Mouse (Mus musculus) gastrocnemius, postnatal 25 days (tissue): ENCODE results near the gene Gfod2. TPM values are rescaled to one million over a fixed set of nuclear protein-coding genes. Genes with fewer than 3 reads are reported as not detected.

Experiments
- DNase-seq: peaks from one replicate; pipeline ENCODE4 v3.0.0; 2022
- long read RNA-seq, 2 experiments: library from polyadenylated mRNA; stranded (forward); transcript quantifications; one replicate each; pipeline ENCODE4 v2.0.0; 2021
- total RNA-seq, 2 experiments: library from RNA; stranded (reverse); gene quantifications; 1 replicate in 1 of 2; 2 replicates in 1 of 2; pipeline ENCODE4 v1.2.3; 2021

Gene Gfod2
- 1 to 10 TPM; 5.1 to 6.2 TPM for total RNA-seq
- long read RNA-seq, experiment 1, full-length matches to known transcripts = 4 of 11 reads
- long read RNA-seq, experiment 1, partial matches to known transcripts = 0 of 11 reads
- long read RNA-seq, experiment 1, other reads (novel, unspliced or antisense) = 7 of 11 reads
- long read RNA-seq, experiment 2, full-length matches to known transcripts = 5 of 13 reads
- long read RNA-seq, experiment 2, partial matches to known transcripts = 0 of 13 reads
- long read RNA-seq, experiment 2, other reads (novel, unspliced or antisense) = 8 of 13 reads

GRCm38 (mm10) chr8:105758277-105759108, at the start of gene Gfod2:
Gene Gfod2 (minus strand): TSS chr8:105758664.
- peak; percentile 95 for DNase-seq

GRCm38 (mm10) chr8:105807766-105808165, 49.3 kb upstream of the Gfod2 start:
- DNase-seq = no peak

DNA sequence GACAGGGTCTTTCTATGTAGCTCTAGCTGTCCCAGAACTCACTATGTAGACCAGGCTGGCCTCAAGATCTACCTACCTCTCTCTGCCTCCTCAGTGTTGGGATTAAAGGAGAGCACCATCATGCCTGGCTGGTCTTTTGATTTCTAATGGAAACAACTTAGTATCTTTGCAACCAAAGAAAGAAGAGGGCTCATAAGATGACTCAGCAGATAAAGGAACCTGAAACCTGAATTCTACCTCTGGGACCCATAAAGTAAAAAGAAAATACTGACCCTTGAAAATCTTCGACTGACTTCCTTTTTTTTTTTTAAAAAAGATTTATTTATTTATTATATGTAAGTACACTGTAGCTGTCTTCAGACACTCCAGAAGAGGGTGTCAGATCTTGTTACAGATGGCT, 47.5 kb upstream of the Gfod2 start:
- no peak for DNase-seq

DNA sequence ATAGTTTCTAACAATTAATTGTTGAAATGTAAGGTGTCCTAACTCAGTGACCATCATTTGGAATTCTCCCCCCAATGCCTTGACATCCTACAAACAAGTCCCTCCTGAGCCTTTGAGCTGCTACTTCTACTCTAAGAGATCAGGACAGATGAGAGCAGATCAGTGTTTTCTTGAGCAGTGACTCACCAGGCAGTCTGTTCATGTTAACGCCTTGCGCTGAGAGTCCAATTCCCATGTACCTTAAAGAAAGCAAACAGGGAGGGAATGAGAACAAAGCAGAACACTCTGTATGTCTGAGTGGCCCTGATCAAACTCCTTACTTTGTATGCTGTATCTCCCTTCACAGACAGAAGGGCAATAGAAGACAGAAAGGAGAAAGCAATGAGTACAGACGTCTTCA, 46.9 kb upstream of the Gfod2 start:
- no peak for DNase-seq

DNA sequence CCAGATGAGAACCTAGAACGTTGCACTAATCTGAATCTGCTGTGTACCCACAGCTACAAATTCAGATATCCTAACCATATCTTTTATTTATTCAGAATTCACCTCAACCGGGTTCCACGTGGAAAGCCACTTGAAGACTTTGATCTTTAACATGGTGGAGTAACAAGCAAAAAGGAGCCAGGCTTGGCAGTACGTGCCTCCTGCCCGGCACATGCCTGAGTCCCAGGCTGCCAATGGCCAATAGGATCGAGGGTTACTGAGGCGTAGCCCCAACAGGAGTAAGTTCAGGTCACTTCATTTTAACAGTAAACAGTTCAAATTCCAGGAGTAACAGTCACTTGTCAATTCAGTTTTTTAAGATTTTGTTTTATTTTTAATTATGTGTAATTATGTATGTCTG, 46.3 kb upstream of the Gfod2 start:
- no peak for DNase-seq

- DNase-seq = no peak
Observed at GRCm38 (mm10) chr8:105801153-105801904, 42.9 kb upstream of the Gfod2 start.

DNA sequence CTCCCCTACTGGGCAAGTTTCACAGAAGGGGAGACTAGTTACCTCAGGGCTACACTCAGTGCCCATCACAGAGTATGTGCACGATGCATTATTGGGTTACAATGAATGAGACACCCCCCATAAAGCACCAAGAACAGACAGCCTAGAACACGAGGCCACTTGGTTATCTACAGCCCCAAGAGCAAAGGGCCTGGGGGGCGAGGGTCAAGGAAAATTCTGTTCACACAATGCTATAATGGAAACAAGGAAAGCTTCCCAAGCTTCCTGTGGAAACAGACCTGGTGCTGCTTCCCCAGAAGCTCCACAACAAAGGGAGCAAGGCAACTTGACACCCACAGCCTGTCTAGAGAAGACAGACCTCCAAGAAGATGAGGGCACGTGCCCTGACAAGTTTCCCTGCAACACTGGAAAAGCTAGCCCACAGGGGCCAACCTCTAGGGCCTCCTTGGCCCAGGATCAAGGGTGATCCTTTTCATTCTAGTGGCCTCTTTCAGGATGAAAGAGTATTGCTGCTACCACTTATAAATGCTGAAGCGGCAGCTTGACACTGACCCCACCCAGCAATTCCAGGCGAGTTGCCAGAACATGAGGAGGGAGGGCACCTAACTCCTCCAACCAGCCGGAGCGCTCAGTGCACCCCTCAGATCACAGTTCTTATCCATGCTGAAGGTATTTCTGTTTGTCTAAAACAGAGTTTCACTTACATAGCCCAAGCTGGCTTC, 40.8 kb upstream of the Gfod2 start:
- DNase-seq = peak; percentile 73

DNA sequence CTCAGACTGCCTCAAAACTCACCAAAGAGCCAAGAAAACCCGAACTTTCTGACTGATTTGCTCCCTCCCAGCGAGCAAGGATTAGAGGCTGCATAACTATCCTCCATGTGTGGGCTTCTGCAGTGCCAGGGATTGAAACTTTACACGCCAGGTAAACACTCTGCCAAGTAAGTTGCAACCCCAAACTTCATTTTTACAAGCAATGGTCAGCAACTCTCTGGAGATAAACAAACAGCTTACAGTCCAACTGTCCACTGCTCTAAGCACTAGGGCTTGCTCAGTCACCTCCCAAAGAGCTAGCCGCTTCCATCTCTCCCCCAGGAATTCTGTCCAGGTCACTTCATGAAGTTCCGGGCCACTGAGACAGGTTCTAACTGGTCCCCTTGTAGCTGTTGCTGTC, 39.9 kb upstream of the Gfod2 start:
- no peak for DNase-seq

GRCm38 (mm10) chr8:105795785-105796184, 37.3 kb upstream of the Gfod2 start:
- no peak for DNase-seq

- no peak for DNase-seq
Observed at GRCm38 (mm10) chr8:105794009-105794598, 35.6 kb upstream of the Gfod2 start.

DNA sequence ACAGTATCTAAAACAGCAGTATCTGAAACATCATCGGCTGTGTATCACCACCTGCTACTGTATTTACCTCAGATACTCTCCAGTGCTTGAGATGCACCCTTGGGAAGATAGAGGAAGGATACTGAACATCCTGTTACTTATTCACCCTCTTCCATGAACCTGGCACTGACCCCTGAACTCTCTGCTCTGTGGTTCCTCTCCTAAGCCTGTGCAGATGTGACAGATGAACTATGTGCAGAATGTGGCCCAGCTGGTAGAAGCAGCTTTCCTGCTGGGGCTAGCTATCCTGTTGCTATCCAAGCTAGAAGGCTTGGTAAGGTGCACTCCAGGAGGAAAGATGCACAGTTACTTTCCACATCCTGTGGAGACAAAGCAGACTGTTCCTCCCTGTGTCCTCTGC, 34.9 kb upstream of the Gfod2 start:
- DNase-seq = no peak

DNA sequence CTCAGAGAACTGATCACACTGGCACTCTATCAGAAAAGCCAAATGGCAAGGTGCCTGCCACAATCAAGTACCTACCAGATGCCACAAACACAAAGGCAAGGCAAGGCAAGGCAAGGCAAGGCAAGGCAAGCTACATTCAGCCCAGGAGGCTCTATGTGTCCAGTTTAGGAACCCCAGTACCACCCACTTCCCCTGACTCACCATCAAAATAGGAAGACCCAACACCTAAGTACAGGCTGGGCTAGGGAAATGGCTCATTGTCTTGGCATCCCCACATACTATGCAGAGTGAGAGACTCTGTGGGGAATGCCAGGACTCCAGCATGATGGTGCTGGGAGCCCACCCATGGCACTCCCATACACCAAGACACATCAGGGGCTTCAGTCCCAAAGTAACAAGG, 31.2 kb upstream of the Gfod2 start:
- DNase-seq = no peak

GRCm38 (mm10) chr8:105788927-105789326, 30.5 kb upstream of the Gfod2 start:
- DNase-seq = no peak

DNA sequence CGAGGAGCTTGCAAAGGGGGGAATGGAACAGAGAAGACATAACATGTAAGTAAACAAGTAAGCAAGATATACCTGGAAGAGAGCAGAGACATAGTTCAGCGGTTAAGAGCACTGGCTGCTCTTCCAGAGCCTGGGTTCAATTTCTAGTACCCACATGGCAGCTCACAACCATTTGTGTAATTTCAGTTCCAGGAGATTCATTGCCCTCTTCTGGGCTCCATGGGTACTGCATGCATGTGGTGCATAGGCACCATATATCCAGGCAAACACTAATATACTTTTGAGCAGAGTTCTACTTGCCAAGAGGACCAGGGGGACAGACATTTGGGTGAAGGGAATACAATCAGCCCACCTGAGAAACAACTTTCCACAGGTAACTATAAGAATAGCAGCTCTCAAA, 29.8 kb upstream of the Gfod2 start:
- no peak for DNase-seq

DNA sequence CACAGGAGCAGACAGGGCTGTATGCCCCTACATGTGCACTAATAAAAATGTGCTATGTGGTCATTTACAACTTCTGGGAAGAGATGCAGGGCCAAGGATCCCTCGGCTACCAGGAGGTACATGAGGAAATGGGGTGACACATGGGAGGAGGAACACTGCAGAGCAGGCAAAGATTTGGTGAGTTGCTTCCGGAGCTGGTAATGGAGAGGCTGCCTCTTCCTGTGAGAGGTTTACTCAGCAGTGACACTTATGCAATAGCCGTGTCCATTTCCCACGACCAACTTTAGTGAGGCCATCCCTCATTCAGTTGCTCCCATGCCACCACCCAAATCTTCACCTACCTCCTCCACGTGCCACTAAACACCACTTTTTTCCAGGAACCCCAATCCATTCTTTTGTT, 21.8 kb upstream of the Gfod2 start:
- no peak for DNase-seq

- no peak for DNase-seq
Observed at GRCm38 (mm10) chr8:105777833-105778232, 19.4 kb upstream of the Gfod2 start.

DNA sequence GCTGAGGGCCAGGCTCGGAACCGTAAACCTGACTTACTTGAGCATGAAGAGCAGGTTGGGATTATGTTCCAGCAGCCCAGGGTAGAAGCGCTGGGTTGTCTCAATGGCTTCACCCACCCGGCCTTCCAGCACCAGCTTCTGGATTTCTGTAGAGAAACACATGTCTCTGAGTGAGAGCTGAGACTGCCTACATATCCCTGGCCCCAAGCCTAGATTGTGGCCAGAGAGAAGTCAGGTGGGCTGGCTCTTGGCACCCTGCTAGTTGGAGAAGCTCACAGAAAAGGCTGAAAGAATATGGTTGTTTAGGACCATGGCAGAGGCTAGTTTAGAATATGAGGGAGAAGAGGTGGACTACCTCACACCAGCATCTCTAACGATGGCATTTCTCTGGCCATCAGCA, 16.0 kb upstream of the Gfod2 start:
- DNase-seq = no peak

- DNase-seq = no peak
Observed at GRCm38 (mm10) chr8:105773441-105773861, 15.0 kb upstream of the Gfod2 start.

GRCm38 (mm10) chr8:105771398-105772175, 13.1 kb upstream of the Gfod2 start:
- DNase-seq = no peak

DNA sequence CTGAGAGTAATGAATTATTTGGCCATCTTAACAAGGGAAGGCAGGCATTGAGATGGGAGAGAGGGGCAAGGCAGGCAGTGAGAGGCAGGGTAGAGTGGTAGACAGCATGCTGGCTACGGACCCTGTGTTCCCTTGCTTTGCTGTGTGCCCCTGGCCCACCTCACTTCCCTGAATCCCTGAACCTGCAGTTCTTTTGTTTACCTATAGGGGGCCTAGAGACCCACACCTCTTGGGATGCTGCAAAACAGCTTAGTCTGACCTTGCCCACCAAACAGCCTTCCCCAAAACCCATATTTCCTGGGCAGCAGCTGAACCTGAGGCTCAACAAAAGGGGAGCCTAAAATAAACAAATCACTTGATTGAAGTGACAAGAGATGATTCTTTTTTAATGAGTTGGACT, 12.1 kb upstream of the Gfod2 start:
- DNase-seq = no peak
